Mouse (Mus musculus): ENCODE data around the gene Ern1. TPM values are rescaled to one million over a fixed set of nuclear protein-coding genes. Genes with fewer than 3 reads are reported as not detected.

The Ern1 gene
- polyA plus RNA-seq, 1 experiment from 2014 or later: 5.4 TPM

DNA sequence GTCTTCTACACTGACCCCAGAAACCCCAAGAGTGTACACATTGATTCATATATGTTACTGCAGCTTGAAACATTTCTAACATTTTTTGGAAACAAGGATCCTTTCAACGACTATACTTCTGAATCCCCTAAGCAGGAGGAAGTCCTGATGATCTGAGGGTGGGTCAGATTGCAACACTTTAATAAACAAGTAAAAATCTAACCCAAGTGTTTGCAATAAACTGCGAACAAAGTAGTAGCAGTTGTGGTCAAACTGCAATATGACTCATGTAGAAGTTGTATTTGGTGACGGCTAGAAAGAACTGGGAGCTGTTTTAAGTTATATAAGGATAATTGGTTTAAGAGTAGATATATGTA is 7.1 kb downstream of the Ern1 start:
- H3K27me3 ChIP-seq (replicated peaks; ENCODE audit: insufficient read depth, low read length): no peaks in the 10 kb centered on the region
- WGBS: 28% methylated on average over 3 of the region's 3 CpGs
- no peaks in the 10 kb centered on the region for H3K9me3 ChIP-seq (ENCODE audit: low read length)
- TF ChIP-seq CTCF (IDR thresholded peaks at IDR 0.05): no peak
- TF ChIP-seq EP300 (IDR thresholded peaks at IDR 0.05): no peak
- H3K9ac ChIP-seq (replicated peaks; ENCODE audit: low read depth): no peak overlapping the region
- ATAC-seq (0 out of 2 replicates have a peak, but pooled peaks have one; percentile 35), DNase-seq (ENCODE audit: low spot score) (peak; percentile 68)
- H3K4me2 ChIP-seq (replicated peaks; ENCODE audit: low read depth, low read length): no peak overlapping the region
- peaks cover 9% of the 10 kb centered on the region for H3K4me1 ChIP-seq (ENCODE audit: insufficient read depth, low read depth, low read length)
- H3K27ac ChIP-seq (ENCODE audit: low read length): no peak overlapping the region
- H3K36me3 ChIP-seq (ENCODE audit: insufficient read depth, low read length): no peaks in the 10 kb centered on the region
- H3K4me3 ChIP-seq (ENCODE audit: low read depth, low read length): no peak overlapping the region

DNA sequence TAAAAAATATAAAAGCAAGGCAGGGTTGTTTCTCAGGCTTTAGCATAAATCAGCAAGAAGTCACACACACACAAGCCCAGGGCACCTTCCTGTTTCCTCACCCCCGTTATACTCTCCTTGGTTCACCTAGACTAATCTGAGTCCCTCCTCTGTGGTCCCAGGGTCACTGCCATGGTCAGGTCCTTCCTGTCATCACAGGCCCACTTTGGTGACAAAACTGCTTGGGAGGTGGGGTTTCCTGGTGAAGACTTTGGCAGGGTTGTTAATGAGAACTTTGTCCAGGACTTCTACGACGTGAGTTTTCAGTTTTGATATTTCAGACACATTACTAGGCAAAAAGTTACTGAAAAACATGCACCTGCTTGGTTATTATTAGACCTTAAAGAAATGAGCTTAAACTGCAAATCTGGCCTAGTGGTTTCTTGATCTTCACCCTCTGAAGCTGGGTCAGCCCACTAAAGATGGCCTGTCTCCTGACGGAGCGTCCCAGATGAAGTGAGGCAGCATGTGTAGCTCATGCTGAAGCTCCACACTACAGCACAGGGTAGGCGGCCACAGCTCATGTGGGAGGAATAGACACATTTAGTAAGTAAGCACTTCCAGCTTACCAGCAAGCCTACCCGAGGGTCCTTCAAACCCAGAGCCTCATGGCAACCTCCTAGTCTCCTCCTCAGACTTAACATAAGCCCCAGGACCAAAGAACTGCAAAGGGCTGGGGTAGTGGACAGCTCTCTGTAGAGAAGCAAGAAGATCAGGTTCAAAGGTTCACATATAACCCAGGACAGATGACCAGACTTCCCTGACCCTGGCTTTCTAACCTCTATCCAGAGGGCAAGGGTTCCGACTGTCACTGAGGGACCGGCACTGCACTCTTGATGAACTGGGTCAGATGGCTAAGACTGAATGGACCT is 7.8 kb downstream of the Ern1 start:
- no peak overlapping the region for H3K27ac ChIP-seq (ENCODE audit: low read length)
- no peaks in the 10 kb centered on the region for H3K36me3 ChIP-seq (ENCODE audit: insufficient read depth, low read length)
- no peak overlapping the region for H3K4me2 ChIP-seq (replicated peaks; ENCODE audit: low read depth, low read length)
- TF ChIP-seq EP300 (IDR thresholded peaks at IDR 0.05): no peak
- H3K9me3 ChIP-seq (ENCODE audit: low read length): no peaks in the 10 kb centered on the region
- no peak for DNase-seq (ENCODE audit: low spot score)
- peaks cover 11% of the 10 kb centered on the region for H3K4me1 ChIP-seq (ENCODE audit: insufficient read depth, low read depth, low read length)
- H3K9ac ChIP-seq (replicated peaks; ENCODE audit: low read depth): no peak overlapping the region
- 0 out of 2 replicates have a peak, but pooled peaks have one; percentile 6 for ATAC-seq
- no peak overlapping the region for H3K4me3 ChIP-seq (ENCODE audit: low read depth, low read length)
- no peaks in the 10 kb centered on the region for H3K27me3 ChIP-seq (replicated peaks; ENCODE audit: insufficient read depth, low read length)
- WGBS: 69% methylated on average over 9 of the region's 9 CpGs

DNA sequence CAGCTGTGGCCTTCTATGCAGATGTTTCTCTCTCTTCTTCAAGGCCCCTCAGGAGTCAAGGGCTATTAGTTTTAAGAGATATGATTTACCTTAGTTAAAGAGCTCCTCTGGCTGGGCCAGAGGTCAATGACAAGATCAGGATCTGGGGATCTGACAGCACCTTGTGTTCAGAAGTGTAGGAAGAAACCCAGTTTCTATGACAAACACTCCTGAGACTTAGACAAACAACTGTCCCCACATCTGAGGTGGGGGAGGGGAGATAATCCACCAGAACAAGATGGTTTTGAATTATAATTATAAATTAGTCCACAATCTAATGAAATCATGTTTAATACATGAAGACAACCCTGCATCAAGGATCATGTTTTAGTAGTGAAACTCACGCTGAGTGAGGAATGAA is 8.9 kb downstream of the Ern1 start:
- H3K36me3 ChIP-seq (ENCODE audit: insufficient read depth, low read length): no peaks in the 10 kb centered on the region
- no peak overlapping the region for H3K4me3 ChIP-seq (ENCODE audit: low read depth, low read length)
- peaks cover 11% of the 10 kb centered on the region for H3K4me1 ChIP-seq (ENCODE audit: insufficient read depth, low read depth, low read length)
- ATAC-seq: no peak
- no peak for TF ChIP-seq EP300 (IDR thresholded peaks at IDR 0.05)
- no peak for TF ChIP-seq CTCF (IDR thresholded peaks at IDR 0.05)
- no peaks in the 10 kb centered on the region for H3K9me3 ChIP-seq (ENCODE audit: low read length)
- DNase-seq (ENCODE audit: low spot score): no peak
- no peaks in the 10 kb centered on the region for H3K27me3 ChIP-seq (replicated peaks; ENCODE audit: insufficient read depth, low read length)
- H3K9ac ChIP-seq (replicated peaks; ENCODE audit: low read depth): no peak overlapping the region
- 58% methylated on average over 1 of the region's 1 CpGs for WGBS
- no peak overlapping the region for H3K4me2 ChIP-seq (replicated peaks; ENCODE audit: low read depth, low read length)
- no peak overlapping the region for H3K27ac ChIP-seq (ENCODE audit: low read length)

DNA sequence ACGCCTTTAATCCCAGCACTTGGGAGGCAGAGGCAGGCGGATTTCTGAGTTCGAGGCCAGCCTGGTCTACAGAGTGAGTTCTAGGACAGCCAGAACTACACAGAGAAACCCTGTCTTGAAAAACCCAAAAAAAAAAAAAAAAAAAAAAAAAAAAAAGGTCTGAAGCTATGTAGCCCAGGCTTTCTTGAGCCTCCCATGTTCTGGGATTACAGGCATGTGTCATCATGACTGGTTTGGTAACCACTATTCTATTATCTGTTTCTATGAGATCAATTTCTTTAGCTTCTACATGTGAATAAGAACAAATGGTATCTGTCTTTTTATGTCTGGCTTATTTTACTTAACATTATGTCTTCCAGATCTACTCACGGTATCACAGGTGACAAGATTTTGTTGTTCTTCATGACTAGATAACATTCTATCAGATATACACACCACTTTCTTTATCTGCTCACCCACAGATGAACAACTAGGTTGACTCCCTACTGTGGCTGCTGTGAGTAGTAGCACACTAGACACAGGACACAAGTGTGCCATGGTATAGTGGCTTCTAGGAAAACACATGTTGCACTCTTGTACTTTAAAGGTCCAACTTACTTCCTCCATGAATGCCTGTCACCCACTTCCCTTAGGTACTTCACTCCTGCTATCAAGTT is 10.0 kb downstream of the Ern1 start:
- no peak overlapping the region for H3K4me2 ChIP-seq (replicated peaks; ENCODE audit: low read depth, low read length)
- ATAC-seq: no peak
- H3K36me3 ChIP-seq (ENCODE audit: insufficient read depth, low read length): no peaks in the 10 kb centered on the region
- no peak overlapping the region for H3K4me3 ChIP-seq (ENCODE audit: low read depth, low read length)
- no peak overlapping the region for H3K9ac ChIP-seq (replicated peaks; ENCODE audit: low read depth)
- DNase-seq (ENCODE audit: low spot score): no peak
- H3K9me3 ChIP-seq (ENCODE audit: low read length): no peaks in the 10 kb centered on the region
- TF ChIP-seq EP300 (IDR thresholded peaks at IDR 0.05): no peak
- TF ChIP-seq CTCF (IDR thresholded peaks at IDR 0.05): no peak
- H3K27me3 ChIP-seq (replicated peaks; ENCODE audit: insufficient read depth, low read length): no peaks in the 10 kb centered on the region
- H3K4me1 ChIP-seq (ENCODE audit: insufficient read depth, low read depth, low read length): peaks cover 15% of the 10 kb centered on the region
- no peak overlapping the region for H3K27ac ChIP-seq (ENCODE audit: low read length)
- 93% methylated on average over 3 of the region's 4 CpGs for WGBS

DNA sequence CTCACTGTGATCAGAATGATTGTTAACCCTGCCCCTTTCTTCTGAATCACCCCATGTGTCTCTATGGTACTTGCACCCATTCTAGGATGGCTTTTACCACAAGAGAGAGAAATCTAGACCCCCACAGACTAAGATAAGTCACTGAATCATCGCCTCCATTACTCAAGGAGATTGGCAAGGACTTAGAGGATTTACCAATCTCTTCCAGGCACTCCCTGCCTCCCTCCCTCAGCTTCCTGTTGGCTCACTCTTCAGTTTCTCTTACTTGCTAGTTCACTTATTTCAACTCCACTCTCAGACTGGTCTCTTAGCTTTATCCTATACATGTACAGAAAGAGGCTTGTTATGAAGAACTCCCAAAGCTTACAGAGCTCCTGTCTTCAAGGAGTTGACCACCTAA is 12.3 kb downstream of the Ern1 start:
- Histone ChIP-seq H3K27me3 (replicated peaks; ENCODE audit: insufficient read depth, low read length) (no peaks in the 10 kb centered on the region), H3K9ac (replicated peaks; ENCODE audit: low read depth) (no peak overlapping the region), H3K9me3 (ENCODE audit: low read length) (no peaks in the 10 kb centered on the region), H3K4me3 (ENCODE audit: low read depth, low read length) (no peak overlapping the region), H3K4me2 (replicated peaks; ENCODE audit: low read depth, low read length) (no peak overlapping the region), H3K36me3 (ENCODE audit: insufficient read depth, low read length) (no peaks in the 10 kb centered on the region), H3K27ac (ENCODE audit: low read length) (peak overlapping the region; percentile 14; the same call in 1 of the 2 replicates), H3K4me1 (ENCODE audit: insufficient read depth, low read depth, low read length) (peaks cover 16% of the 10 kb centered on the region)
- 43% methylated on average over 1 of the region's 1 CpGs for WGBS
- ATAC-seq (no peak), DNase-seq (ENCODE audit: low spot score) (peak; percentile 72)
- TF ChIP-seq EP300 (IDR thresholded peaks at IDR 0.05): no peak
- TF ChIP-seq CTCF (IDR thresholded peaks at IDR 0.05): no peak

DNA sequence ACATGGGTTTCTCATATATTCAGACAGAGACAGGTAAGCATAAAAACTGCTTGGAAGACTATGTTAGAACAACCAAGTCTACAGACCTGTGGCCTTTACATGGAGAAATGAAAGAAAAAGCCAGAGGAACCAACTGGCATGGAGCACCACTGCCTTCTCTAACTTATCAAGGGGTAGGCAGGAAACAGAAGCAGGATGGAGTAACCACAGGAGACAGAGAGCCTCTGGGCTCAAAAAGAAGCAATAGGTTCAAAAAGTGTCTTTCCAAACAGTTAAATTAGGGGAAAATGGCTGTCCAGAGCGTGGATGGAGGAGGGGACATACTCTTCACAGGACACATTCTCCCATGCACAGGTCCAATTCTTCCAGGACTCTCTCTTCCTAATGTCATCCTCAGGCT is 16.0 kb downstream of the Ern1 start:
- H3K4me2 ChIP-seq (replicated peaks; ENCODE audit: low read depth, low read length): no peak overlapping the region
- H3K27ac ChIP-seq (ENCODE audit: low read length): no peak overlapping the region
- no peak for TF ChIP-seq CTCF (IDR thresholded peaks at IDR 0.05)
- no peak for TF ChIP-seq EP300 (IDR thresholded peaks at IDR 0.05)
- no peak overlapping the region for H3K9ac ChIP-seq (replicated peaks; ENCODE audit: low read depth)
- no peaks in the 10 kb centered on the region for H3K27me3 ChIP-seq (replicated peaks; ENCODE audit: insufficient read depth, low read length)
- H3K9me3 ChIP-seq (ENCODE audit: low read length): no peaks in the 10 kb centered on the region
- no peak overlapping the region for H3K4me3 ChIP-seq (ENCODE audit: low read depth, low read length)
- 85% methylated on average over 1 of the region's 1 CpGs for WGBS
- DNase-seq (ENCODE audit: low spot score) (no peak), ATAC-seq (no peak)
- H3K4me1 ChIP-seq (ENCODE audit: insufficient read depth, low read depth, low read length): peaks cover 9% of the 10 kb centered on the region; the same call in 1 of the 2 replicates
- H3K36me3 ChIP-seq (ENCODE audit: insufficient read depth, low read length): no peaks in the 10 kb centered on the region
